Mouse (Mus musculus) stomach, postnatal 0 days (tissue): ENCODE results near the gene Hspbp1.
A peak's percentile ranks its signal among the peaks of the same experiment; 100 is the strongest.

Source experiments
- CTCF ChIP-seq: IDR thresholded peaks from 2 replicates; pipeline ENCODE4 v1.5.1; 2016; ENCODE audit warnings: antibody characterized with exemption, low read depth, mild to moderate bottlenecking, moderate library complexity
- EP300 ChIP-seq: optimal IDR thresholded peaks from 2 replicates; pipeline ENCODE3; 2016; ENCODE audit warnings: antibody characterized with exemption

DNA sequence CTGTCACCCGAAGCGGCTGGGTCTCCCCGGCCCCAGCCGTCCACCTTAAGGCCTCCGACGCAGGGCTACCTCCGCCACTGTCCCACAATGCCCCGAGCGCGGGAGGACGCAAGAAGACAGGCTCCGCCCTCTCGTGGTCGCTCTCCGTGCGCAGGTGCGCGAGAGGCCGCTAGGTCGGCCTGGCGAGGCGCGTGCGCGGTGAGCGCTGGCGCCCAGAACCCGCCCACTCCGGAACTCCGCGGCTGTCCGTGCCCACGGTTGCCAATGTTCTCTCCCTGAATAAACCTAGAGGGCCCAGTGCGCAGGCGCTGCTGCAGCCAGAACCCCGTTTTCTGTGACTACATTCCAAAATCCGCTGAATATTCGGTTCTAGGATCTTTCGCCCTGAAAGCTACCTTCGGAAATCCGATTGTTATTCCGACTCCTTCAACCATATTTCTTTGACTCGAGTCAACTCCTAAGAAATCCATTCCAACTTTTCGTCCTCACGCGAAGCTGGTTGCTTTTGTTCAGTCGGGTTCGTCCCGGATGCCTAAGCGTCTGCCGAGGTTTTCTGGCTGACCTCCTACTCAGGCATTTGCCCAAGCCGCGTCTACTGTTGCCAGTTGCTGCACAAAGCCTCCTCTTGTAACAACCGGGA lies 25.8 kb downstream of the Hspbp1 start, which contains the start of gene Ppp6r1:
- TF ChIP-seq CTCF (peak; percentile 72), EP300 (no peak)
